ENCODE assay signal across 21 mouse cellular contexts in the genomic region with DNA sequence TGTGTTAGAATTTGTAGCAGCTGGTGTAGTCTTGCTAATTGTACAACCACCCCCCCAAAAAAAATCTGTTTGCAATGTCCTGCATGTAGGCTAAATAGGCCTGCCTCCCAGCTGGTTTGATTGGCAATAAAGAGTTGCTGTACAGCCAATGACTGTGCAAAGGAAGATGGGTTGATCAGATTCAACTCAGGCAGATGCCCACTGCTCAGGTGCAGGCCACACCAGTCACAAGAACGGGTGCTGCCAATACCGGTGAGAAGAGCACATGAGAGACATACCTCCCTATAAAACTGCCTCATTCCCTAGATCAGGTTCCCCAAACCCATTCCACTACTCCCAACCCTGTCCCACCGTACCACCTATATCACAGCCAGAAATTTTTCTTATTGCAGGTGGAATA.
"Had no signal": no experiment of that assay in that cellular context is flagged by ENCODE, and none has a peak within 500 bp of the region (broad histone marks: within the 10 kb centered on the region; RNA-seq: fewer than 3 reads in every experiment).

No protein-coding gene starts in this region.

- H3K27me3 ChIP-seq: lung, embryonic 15.5 days; midbrain, embryonic 12.5 days; neural tube, embryonic 13.5 days; neural tube, embryonic 15.5 days had no signal

- ATAC-seq: lung, postnatal 0 days; midbrain, embryonic 16.5 days had no signal

- DNase-seq: lung, adult 2 months; lung, postnatal 14 days; lung, postnatal 36 days; midbrain, embryonic 14.5 days; retina, postnatal 1 day; right cerebral cortex, adult 18-20 months; right cerebral cortex, postnatal 25 days; right cerebral cortex, postnatal 4 days; spleen, adult 18-20 months; thymus, adult 18-20 months; thymus, postnatal 14 days; thymus, postnatal 36 days had no signal

- H3K9ac ChIP-seq: lung, embryonic 15.5 days; midbrain, embryonic 12.5 days; neural tube, embryonic 13.5 days; neural tube, embryonic 15.5 days had no signal

- H3K9me3 ChIP-seq: lung, embryonic 15.5 days; midbrain, embryonic 10.5 days; midbrain, embryonic 12.5 days; neural tube, embryonic 13.5 days; neural tube, embryonic 15.5 days had no signal

- H3K4me1 ChIP-seq: lung, embryonic 15.5 days; midbrain, embryonic 10.5 days; midbrain, embryonic 12.5 days; neural tube, embryonic 13.5 days; neural tube, embryonic 15.5 days had no signal

- H3K4me3 ChIP-seq: lung, embryonic 15.5 days; midbrain, embryonic 10.5 days; midbrain, embryonic 12.5 days; myocyte; neural tube, embryonic 13.5 days; neural tube, embryonic 15.5 days had no signal

- H3K4me2 ChIP-seq: lung, embryonic 15.5 days; midbrain, embryonic 12.5 days; neural tube, embryonic 13.5 days; neural tube, embryonic 15.5 days had no signal

- H3K27ac ChIP-seq: lung, embryonic 15.5 days; macrophage; midbrain, embryonic 10.5 days; midbrain, embryonic 12.5 days; neural tube, embryonic 13.5 days; neural tube, embryonic 15.5 days had no signal

- H3K36me3 ChIP-seq: lung, embryonic 15.5 days; midbrain, embryonic 10.5 days; midbrain, embryonic 12.5 days; neural tube, embryonic 13.5 days; neural tube, embryonic 15.5 days had no signal
